Mouse (Mus musculus) cerebellum, adult 2 months (tissue): ENCODE results near the gene Myg1.

Source experiments
- CTCF ChIP-seq: fragments of 200-500 bp; IDR thresholded peaks from 2 replicates; pipeline ENCODE4 v1.5.1; 2011; ENCODE audit warnings: low read depth, mild to moderate bottlenecking, control low read depth, low read length, moderate library complexity, borderline replicate concordance; ENCODE audit not compliant: insufficient read depth
- POLR2A ChIP-seq: fragments of 200-500 bp; IDR thresholded peaks from 2 replicates; pipeline ENCODE4 v1.6.1; 2011; ENCODE audit warnings: low read length, control low read depth, borderline replicate concordance; ENCODE audit not compliant: insufficient read depth

DNA sequence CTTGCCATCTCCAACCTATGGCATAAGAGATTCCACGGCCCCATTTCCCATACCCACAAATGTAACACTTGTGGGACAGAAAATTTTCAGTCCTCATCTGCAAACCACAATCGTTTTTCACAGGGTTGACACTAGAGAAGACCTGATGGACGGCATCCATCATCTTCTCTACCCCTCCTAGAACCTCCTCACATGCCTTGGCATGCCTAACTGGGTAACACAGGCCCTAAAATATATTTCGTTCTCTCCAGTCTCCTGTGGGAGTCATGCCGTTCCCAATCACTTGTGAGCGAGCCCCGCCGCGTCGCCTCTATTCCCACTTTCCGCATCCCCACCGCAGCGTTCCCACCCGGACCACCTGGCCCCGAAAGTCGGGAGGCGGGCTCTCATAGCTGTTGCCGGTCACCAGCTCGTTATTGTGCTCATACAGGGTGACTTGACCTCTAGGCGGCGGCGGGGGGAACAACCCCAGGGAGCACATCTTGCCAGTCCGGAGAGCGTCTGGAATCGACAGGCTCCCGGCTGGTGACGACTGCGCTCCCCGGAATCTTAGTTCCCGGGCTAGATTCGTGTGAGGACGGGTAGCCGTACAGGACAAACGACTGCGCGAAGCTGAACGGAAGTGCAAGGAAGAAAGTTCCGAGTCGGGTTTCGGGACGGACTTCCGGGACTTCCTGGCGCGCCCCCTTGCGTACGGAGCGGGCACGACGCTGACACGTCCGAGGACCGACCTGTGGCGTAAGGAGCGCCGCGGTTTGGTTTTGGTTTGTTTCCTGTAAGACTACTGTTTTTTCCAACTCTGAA lies 18.8 kb downstream of the Myg1 start, which contains the start of gene Aaas:
- peak; percentile 81 for TF ChIP-seq CTCF
- TF ChIP-seq POLR2A = peak; percentile 79
